ENCODE assay signal across 9 mouse cellular contexts in the genomic region with DNA sequence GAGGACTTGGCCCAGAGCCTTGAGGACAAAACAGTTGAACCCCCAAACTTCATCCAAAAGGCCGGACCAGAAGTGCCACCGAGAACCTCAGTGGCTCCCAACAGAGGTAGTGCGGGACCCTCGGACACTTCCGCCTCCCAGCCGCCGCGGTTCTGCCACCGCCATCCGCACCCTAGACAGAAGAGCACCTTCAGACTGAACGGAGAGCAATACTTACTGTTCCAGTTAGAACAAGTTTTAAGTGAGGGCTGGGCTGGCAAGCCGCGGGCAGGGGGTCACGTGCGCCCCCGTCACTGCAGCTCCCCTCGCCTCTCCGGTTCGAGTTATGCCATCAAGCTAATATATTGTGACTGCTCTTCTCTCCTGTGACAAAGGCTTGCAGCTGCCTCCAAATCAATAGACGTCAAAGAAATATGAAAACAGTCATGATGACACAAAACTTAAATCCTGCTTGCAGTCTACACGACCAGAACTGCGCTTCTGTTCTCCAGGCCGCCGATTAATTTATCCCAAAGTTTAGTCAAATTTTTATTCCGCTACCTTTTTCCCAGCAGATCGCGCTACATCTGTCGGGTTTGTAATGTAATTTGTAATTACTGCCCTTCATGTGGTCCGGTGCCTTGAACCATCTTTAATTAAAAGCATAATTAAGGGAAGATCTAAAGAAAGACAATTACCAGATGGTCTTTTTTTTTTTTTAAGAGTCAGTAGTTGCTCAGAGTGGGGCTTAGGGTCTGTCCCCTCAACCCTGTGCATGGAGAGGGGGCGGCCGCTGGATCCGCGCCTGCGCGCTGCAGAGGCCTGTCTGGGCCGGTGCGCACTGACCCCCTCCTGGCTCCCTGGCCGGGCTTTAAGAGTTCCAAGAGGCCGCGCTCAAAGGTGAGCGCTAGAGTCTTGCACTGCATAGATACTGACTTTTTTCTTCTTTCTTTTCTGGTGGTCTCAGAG. TPM values are rescaled to one million over a fixed set of nuclear protein-coding genes. Genes with fewer than 3 reads are reported as not detected.
DNase-seq lines count a peak whose midpoint lies in the region; ATAC-seq lines count a peak whose summit lies in the region.
"Had no signal": no experiment of that assay in that cellular context is flagged by ENCODE, and none has a peak within 500 bp of the region (broad histone marks: within the 10 kb centered on the region; RNA-seq: fewer than 3 reads in every experiment).

No protein-coding gene starts in this region.

- no peaks in the 10 kb centered on the region for H3K36me3 ChIP-seq in kidney, embryonic 14.5 days (ENCODE audit: control insufficient read depth, insufficient read depth, low read length)
- H3K36me3 ChIP-seq in hindbrain, embryonic 12.5 days = no peaks in the 10 kb centered on the region
- H3K36me3 ChIP-seq in neural tube, embryonic 12.5 days = no peaks in the 10 kb centered on the region

- no peak overlapping the region for H3K9ac ChIP-seq in kidney, embryonic 14.5 days (ENCODE audit: low read depth, low read length)
- H3K9ac ChIP-seq in hindbrain, embryonic 12.5 days = no peak overlapping the region
- no peak overlapping the region for H3K9ac ChIP-seq in neural tube, embryonic 12.5 days

- peaks cover 95% of the 10 kb centered on the region for H3K27me3 ChIP-seq in kidney, embryonic 14.5 days (ENCODE audit: control insufficient read depth, insufficient read depth, low read length)
- H3K27me3 ChIP-seq in hindbrain, embryonic 12.5 days = peaks cover 91% of the 10 kb centered on the region
- H3K27me3 ChIP-seq in neural tube, embryonic 12.5 days (replicated peaks) = peaks cover 86% of the 10 kb centered on the region

- DNase-seq in kidney, postnatal 10 days = no peak
- DNase-seq in urinary bladder, postnatal 4 days (ENCODE audit: low spot score in 2 of 2) = no peak
- no peak for DNase-seq in frontal cortex, postnatal 25 days (ENCODE audit: low spot score in 2 of 2)

- ATAC-seq in kidney, embryonic 14.5 days (ENCODE audit: low FRiP score, low TSS enrichment) = no peak; the same call in 1 of the 2 replicates
- ATAC-seq in common myeloid progenitor, adult 5-6 weeks (replicated peaks; ENCODE audit: low read depth, poor library complexity, severe bottlenecking) = 0 out of 2 replicates have a peak, but pooled peaks have one; percentile 23
- peak; percentile 70 for ATAC-seq in hindbrain, embryonic 12.5 days (ENCODE audit: low FRiP score)
- peak; percentile 80 for ATAC-seq in neural tube, embryonic 12.5 days (ENCODE audit: low FRiP score, low read depth)
- no peak for ATAC-seq in monocyte, adult 5-6 weeks (replicated peaks; ENCODE audit: insufficient number of reproducible peaks, low FRiP score, low TSS enrichment, poor library complexity, severe bottlenecking)

- no peaks in the 10 kb centered on the region for H3K9me3 ChIP-seq in kidney, embryonic 14.5 days (ENCODE audit: control insufficient read depth, low read length)
- no peaks in the 10 kb centered on the region for H3K9me3 ChIP-seq in hindbrain, embryonic 12.5 days (replicated peaks)
- H3K9me3 ChIP-seq in neural tube, embryonic 12.5 days = no peaks in the 10 kb centered on the region

- under 1% methylated on average over 41 of the region's 41 CpGs for WGBS in kidney, embryonic 14.5 days
- WGBS in hindbrain, embryonic 12.5 days = 1% methylated on average over 41 of the region's 41 CpGs
- 2% methylated on average over 41 of the region's 41 CpGs for WGBS in neural tube, embryonic 12.5 days

- no peaks in the 10 kb centered on the region for H3K4me1 ChIP-seq in kidney, embryonic 14.5 days (ENCODE audit: control insufficient read depth, insufficient read depth, low read length)
- H3K4me1 ChIP-seq in hindbrain, embryonic 12.5 days = peaks cover 17% of the 10 kb centered on the region
- peaks cover 18% of the 10 kb centered on the region for H3K4me1 ChIP-seq in neural tube, embryonic 12.5 days

- H3K4me3 ChIP-seq in kidney, embryonic 14.5 days (ENCODE audit: low read length) = peak overlapping the region; percentile 3; the same call in 1 of the 2 replicates
- peak overlapping the region; percentile 14 for H3K4me3 ChIP-seq in hindbrain, embryonic 12.5 days
- peak overlapping the region; percentile 18 for H3K4me3 ChIP-seq in neural tube, embryonic 12.5 days
- H3K4me3 ChIP-seq: myocyte had no signal

- no peak overlapping the region for H3K27ac ChIP-seq in kidney, embryonic 14.5 days (ENCODE audit: low read depth, low read length)
- H3K27ac ChIP-seq in hindbrain, embryonic 12.5 days = no peak overlapping the region
- no peak overlapping the region for H3K27ac ChIP-seq in neural tube, embryonic 12.5 days

- H3K4me2 ChIP-seq in kidney, embryonic 14.5 days (replicated peaks; ENCODE audit: low read depth, low read length) = no peak overlapping the region
- peak overlapping the region; percentile 41 for H3K4me2 ChIP-seq in hindbrain, embryonic 12.5 days (replicated peaks)
- peak overlapping the region; percentile 52 for H3K4me2 ChIP-seq in neural tube, embryonic 12.5 days (replicated peaks)

RNA-seq across cellular contexts. Expression of gene Pax6, which starts 8.5 kb away (rescaled TPM):
- 0.12 and 0.46 TPM in 2 replicates for polyA plus RNA-seq in kidney, embryonic 14.5 days (2014; fragmentation: Nextera tagmentation; extraction: Ambion mirVana)
- not detected in 2 replicates for total RNA-seq in common myeloid progenitor, adult 5-6 weeks (2017)
- 17.9 and 20.1 TPM in 2 replicates for polyA plus RNA-seq in hindbrain, embryonic 12.5 days (2016; fragmentation: Nextera tagmentation; extraction: Ambion mirVana)
- 23.8 and 25.7 TPM in 2 replicates for polyA plus RNA-seq in neural tube, embryonic 12.5 days (2016; fragmentation: Nextera tagmentation; extraction: Ambion mirVana)
- not detected in 3 replicates for total RNA-seq in monocyte, adult 5-6 weeks (2017)

Comparison
In these comparisons a context has a peak if more than half of its experiments do, and no peak if none do; other contexts are left out.
1. ATAC-seq: peak in common myeloid progenitor, adult 5-6 weeks (single experiment), hindbrain, embryonic 12.5 days (single experiment) and neural tube, embryonic 12.5 days (single experiment); none in kidney, embryonic 14.5 days (single experiment) and monocyte, adult 5-6 weeks (single experiment).
2. RNA of gene Pax6, which starts 8.5 kb away (polyA plus RNA-seq): 23.8 to 25.7 TPM in neural tube, embryonic 12.5 days and 17.9 to 20.1 TPM in hindbrain, embryonic 12.5 days; 0.12 to 0.46 TPM in kidney, embryonic 14.5 days; every median in the first group is over 10 times any median in the second.
3. Peak in every context shown above with its lines, with median percentiles within 50 percentile points of each other: H3K4me3 ChIP-seq.